Mouse (Mus musculus) hindbrain, embryonic 12.5 days (tissue): ENCODE results near the gene Oprl1. TPM values are rescaled to one million over a fixed set of nuclear protein-coding genes. Genes with fewer than 3 reads are reported as not detected.

ENCODE experiments used
- ATAC-seq: fragments of 200-750 bp; cut with Nextera tagmentation; 2 replicates; pipeline ENCODE4 v1.8.0; 2017; ENCODE audit warnings: moderate TSS enrichment; ENCODE audit not compliant: low FRiP score
- H3K27ac ChIP-seq: fragments of 300-500 bp; sonication (generic); 2 replicates; pipeline ENCODE4 v1.5.1; 2016; ENCODE audit warnings: mild to moderate bottlenecking
- H3K27me3 ChIP-seq: fragments of 300-500 bp; sonication (generic); 2 replicates; pipeline ENCODE4 v1.6.1; 2016; ENCODE audit warnings: mild to moderate bottlenecking
- H3K36me3 ChIP-seq: fragments of 300-500 bp; sonication (generic); 2 replicates; pipeline ENCODE4 v1.6.1; 2016; ENCODE audit warnings: mild to moderate bottlenecking
- H3K4me1 ChIP-seq: fragments of 300-500 bp; sonication (generic); 2 replicates; pipeline ENCODE4 v1.6.1; 2016
- H3K4me2 ChIP-seq: fragments of 300-500 bp; sonication (generic); replicated peaks from 2 replicates; pipeline ENCODE4 v1.6.1; 2016; ENCODE audit warnings: mild to moderate bottlenecking
- H3K4me3 ChIP-seq: fragments of 300-500 bp; sonication (generic); 2 replicates; pipeline ENCODE4 v1.5.1; 2016; ENCODE audit warnings: mild to moderate bottlenecking
- H3K9ac ChIP-seq: fragments of 300-500 bp; sonication (generic); 2 replicates; pipeline ENCODE4 v1.6.1; 2016; ENCODE audit warnings: mild to moderate bottlenecking, moderate library complexity
- H3K9me3 ChIP-seq: fragments of 300-500 bp; sonication (generic); replicated peaks from 2 replicates; pipeline ENCODE4 v1.6.1; 2016; ENCODE audit warnings: mild to moderate bottlenecking
- WGBS: fragments of 180-500 bp; shearing (Covaris S2); methylation state at CpG from one replicate; pipeline ENCODE4 v1.1.7; 2016; 5-methylcytosine and 5-hydroxymethylcytosine counted together
- polyA plus RNA-seq: library from polyadenylated mRNA; unstranded; fragments of >200 nt; fragmentation: Nextera tagmentation; extraction: Ambion mirVana; gene quantifications from 2 replicates; pipeline ENCODE4 v1.2.1, GENCODE M21; 2016

The Oprl1 gene
- polyA plus RNA-seq, 1 experiment from 2014 or later = 42.7 TPM

DNA sequence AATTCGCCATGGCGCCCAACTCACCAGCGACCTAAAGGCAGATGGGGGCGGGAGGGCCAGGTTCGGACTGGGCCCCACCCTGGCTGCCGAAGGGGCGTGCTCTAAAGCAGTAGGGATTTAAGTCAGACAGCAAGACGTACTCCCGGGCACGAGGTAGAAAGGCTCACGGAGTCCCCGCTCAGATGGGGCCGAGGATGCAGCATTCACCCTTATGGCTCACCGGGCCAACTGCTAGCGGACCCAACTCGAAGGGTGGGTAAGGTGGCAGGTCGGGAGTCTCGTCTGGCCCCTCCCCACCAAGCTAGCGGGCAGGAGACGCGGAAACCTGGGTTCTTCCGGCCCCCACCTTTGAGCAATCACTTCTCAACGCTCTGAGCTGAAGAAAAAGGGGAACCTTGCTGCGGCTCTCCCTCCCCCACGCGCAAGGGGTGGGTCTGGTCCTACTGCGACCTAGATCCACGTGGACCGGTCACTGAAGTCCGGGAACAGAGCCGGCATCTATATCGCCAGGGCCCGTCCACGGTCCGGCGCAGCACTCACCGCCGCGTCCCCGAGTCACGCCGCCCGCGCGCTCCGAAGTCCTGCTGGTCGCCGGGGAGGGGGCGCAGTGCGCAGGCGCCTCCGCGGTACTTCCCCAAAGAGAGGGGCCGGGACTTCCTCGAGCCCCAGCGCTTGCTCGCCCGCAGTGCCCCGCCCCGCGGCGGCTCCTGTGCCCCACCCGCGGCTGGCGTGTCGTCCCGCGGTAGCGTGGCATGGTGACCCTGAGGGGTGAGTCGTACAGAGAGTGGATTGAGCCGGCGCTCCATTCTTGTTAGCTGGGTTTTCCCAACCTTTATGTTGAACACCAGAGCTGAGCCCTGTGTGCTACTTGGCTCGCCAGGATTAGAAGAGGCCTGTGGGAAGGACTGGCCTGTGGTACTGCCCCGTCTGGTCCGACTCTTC lies 21.2 kb upstream of the Oprl1 start, which contains the start of gene Rgs19:
TSS of gene Rgs19 (minus strand) at position 639 of the 942 bp plus-strand sequence.
- peak within 1 kb of the TSS; percentile 67 for H3K27ac ChIP-seq

GRCm38 (mm10) chr2:181694581-181694980 lies 20.2 kb upstream of the Oprl1 start:
- peak overlapping the region; percentile 95; the same call in 1 of the 2 replicates for H3K4me2 ChIP-seq
- no peaks in the 10 kb centered on the region for H3K9me3 ChIP-seq
- no peak for ATAC-seq
- 0 out of 2 replicates have a peak overlapping the region, but pooled peaks have one; percentile 68 for H3K4me3 ChIP-seq
- peaks cover 18% of the 10 kb centered on the region for H3K4me1 ChIP-seq
- 89% methylated on average over 3 of the region's 3 CpGs for whole genome bisulfite sequencing
- H3K27ac ChIP-seq = no peak overlapping the region
- no peaks in the 10 kb centered on the region for H3K36me3 ChIP-seq
- no peak overlapping the region for H3K9ac ChIP-seq
- H3K27me3 ChIP-seq = peaks cover 10% of the 10 kb centered on the region; the same call in 1 of the 2 replicates

More for the DNA sequence above, 21.2 kb upstream of the Oprl1 start, which contains the start of gene Rgs19:
- peaks cover 18% of the 10 kb centered on the region for H3K4me1 ChIP-seq
- peak; percentile 89 for ATAC-seq
- no peaks in the 10 kb centered on the region for H3K9me3 ChIP-seq
- H3K27me3 ChIP-seq = peaks cover 10% of the 10 kb centered on the region; the same call in 1 of the 2 replicates
- WGBS = under 1% methylated on average over 75 of the region's 75 CpGs
- H3K4me2 ChIP-seq = peak within 1 kb of the TSS; percentile 95
- peak within 1 kb of the TSS; percentile 85 for H3K9ac ChIP-seq
- H3K36me3 ChIP-seq = peaks cover 9% of the 10 kb centered on the region
- H3K4me3 ChIP-seq = peak within 1 kb of the TSS; percentile 68

- Histone ChIP-seq H3K36me3 (no peaks in the 10 kb centered on the region), H3K27ac (no peak overlapping the region), H3K9ac (no peak overlapping the region), H3K4me1 (peaks cover 18% of the 10 kb centered on the region), H3K27me3 (peaks cover 10% of the 10 kb centered on the region; the same call in 1 of the 2 replicates), H3K4me2 (no peak overlapping the region), H3K9me3 (no peaks in the 10 kb centered on the region), H3K4me3 (no peak overlapping the region)
- no peak for ATAC-seq
- 75% methylated on average over 1 of the region's 1 CpGs for WGBS
Observed at GRCm38 (mm10) chr2:181695776-181696175, 19.0 kb upstream of the Oprl1 start.

DNA sequence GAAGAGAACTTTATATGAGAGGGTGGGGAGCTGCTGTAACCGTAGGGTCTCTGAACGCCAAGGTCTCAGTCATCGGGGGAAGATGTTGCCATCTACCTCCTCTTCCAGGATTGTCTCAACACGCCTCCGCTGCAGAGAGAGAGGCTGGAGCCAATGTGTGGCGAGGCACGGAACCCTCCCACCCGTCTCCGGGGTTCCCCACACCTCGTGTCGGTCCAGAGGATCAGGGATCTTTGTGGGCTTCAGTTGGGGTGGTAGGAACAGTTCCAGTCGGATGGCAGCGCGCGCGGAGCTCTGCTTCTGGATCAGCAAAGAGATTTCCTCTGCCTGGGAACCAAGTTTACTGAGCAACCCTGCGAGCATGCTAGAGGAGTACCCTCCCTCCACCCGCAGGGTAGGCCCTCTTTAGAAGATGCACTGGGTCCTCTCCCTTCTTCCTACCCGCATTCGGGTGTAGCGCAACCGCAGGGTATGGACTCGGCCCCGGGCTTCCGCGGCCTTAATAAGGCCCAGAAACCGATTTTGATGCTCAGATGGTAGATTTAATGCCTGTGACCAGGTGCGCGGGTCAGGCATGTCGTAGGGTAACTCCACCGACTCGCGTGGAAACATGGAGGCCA lies 17.9 kb upstream of the Oprl1 start:
- Histone ChIP-seq H3K4me2 (no peak overlapping the region), H3K9me3 (no peaks in the 10 kb centered on the region), H3K27me3 (peaks cover 10% of the 10 kb centered on the region; the same call in 1 of the 2 replicates), H3K9ac (no peak overlapping the region), H3K4me3 (no peak overlapping the region), H3K27ac (no peak overlapping the region), H3K36me3 (no peaks in the 10 kb centered on the region), H3K4me1 (peaks cover 18% of the 10 kb centered on the region)
- ATAC-seq = no peak
- 72% methylated on average over 33 of the region's 33 CpGs for WGBS

GRCm38 (mm10) chr2:181698241-181698640 lies 16.6 kb upstream of the Oprl1 start, which contains the start of gene Lkaaear1:
Lkaaear1 (minus strand) TSS chr2:181698442.
- H3K27ac ChIP-seq = no peak within 1 kb of the TSS
- no peaks in the 10 kb centered on the region for H3K36me3 ChIP-seq
- peaks cover 10% of the 10 kb centered on the region; the same call in 1 of the 2 replicates for H3K27me3 ChIP-seq
- H3K4me1 ChIP-seq = peaks cover 6% of the 10 kb centered on the region
- no peaks in the 10 kb centered on the region for H3K9me3 ChIP-seq
- H3K9ac ChIP-seq = no peak within 1 kb of the TSS
- H3K4me3 ChIP-seq = no peak within 1 kb of the TSS
- no peak for ATAC-seq
- 51% methylated on average over 5 of the region's 5 CpGs for WGBS
- no peak within 1 kb of the TSS for H3K4me2 ChIP-seq

- Histone ChIP-seq H3K4me1 (no peaks in the 10 kb centered on the region), H3K27ac (no peak overlapping the region), H3K4me2 (no peak overlapping the region), H3K27me3 (no peaks in the 10 kb centered on the region), H3K9me3 (no peaks in the 10 kb centered on the region), H3K36me3 (no peaks in the 10 kb centered on the region), H3K4me3 (no peak overlapping the region), H3K9ac (no peak overlapping the region)
- no peak for ATAC-seq
- 33% methylated on average over 4 of the region's 4 CpGs for WGBS
Observed at GRCm38 (mm10) chr2:181706668-181707067, 8.1 kb upstream of the Oprl1 start.

- H3K27ac ChIP-seq = peak overlapping the region; percentile 90
- peak overlapping the region; percentile 55 for H3K4me2 ChIP-seq
- ATAC-seq = peak; percentile 73
- H3K9ac ChIP-seq = no peak overlapping the region
- peaks cover 5% of the 10 kb centered on the region for H3K36me3 ChIP-seq
- no peaks in the 10 kb centered on the region for H3K27me3 ChIP-seq
- no peaks in the 10 kb centered on the region for H3K9me3 ChIP-seq
- 50% methylated on average over 1 of the region's 1 CpGs for WGBS
- H3K4me3 ChIP-seq = no peak overlapping the region
- peaks cover 33% of the 10 kb centered on the region for H3K4me1 ChIP-seq
Observed at GRCm38 (mm10) chr2:181713749-181714148, 1.1 kb upstream of the Oprl1 start.

DNA sequence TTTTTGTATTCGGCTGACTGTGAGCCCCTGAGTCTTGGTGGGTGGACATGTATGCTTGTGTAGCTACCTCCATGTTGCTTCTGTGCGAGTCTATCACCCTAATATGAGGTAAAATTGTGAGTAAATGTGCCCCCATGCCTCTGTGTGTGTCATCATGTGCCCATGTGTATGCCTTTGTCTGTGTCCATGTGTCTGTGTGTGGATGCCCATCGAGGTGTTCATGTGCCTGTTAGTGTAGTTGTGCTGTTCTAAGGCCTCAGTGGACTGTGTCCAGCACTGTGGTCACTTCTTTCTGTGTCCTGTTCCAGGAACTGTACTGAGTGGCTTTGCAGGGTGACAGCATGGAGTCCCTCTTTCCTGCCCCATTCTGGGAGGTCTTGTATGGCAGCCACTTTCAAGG lies 566 bp downstream of the Oprl1 start:
- Histone ChIP-seq H3K9ac (peak overlapping the region; percentile 63), H3K36me3 (peaks cover 19% of the 10 kb centered on the region), H3K4me3 (peak overlapping the region; percentile 46), H3K27ac (peak overlapping the region; percentile 90), H3K4me2 (peak overlapping the region; percentile 55), H3K4me1 (peaks cover 33% of the 10 kb centered on the region), H3K27me3 (no peaks in the 10 kb centered on the region), H3K9me3 (no peaks in the 10 kb centered on the region)
- peak; percentile 38 for ATAC-seq
- 67% methylated on average over 3 of the region's 3 CpGs for WGBS

- H3K4me3 ChIP-seq = 0 out of 2 replicates have a peak overlapping the region, but pooled peaks have one; percentile 46
- H3K4me2 ChIP-seq = peak overlapping the region; percentile 55
- ATAC-seq = no peak
- no peaks in the 10 kb centered on the region for H3K27me3 ChIP-seq
- peaks cover 33% of the 10 kb centered on the region for H3K4me1 ChIP-seq
- peaks cover 19% of the 10 kb centered on the region for H3K36me3 ChIP-seq
- no peak overlapping the region for H3K27ac ChIP-seq
- no peaks in the 10 kb centered on the region for H3K9me3 ChIP-seq
- H3K9ac ChIP-seq = no peak overlapping the region
- WGBS = 78% methylated on average over 3 of the region's 3 CpGs
Observed at GRCm38 (mm10) chr2:181716991-181717390, 2.2 kb downstream of the Oprl1 start.

DNA sequence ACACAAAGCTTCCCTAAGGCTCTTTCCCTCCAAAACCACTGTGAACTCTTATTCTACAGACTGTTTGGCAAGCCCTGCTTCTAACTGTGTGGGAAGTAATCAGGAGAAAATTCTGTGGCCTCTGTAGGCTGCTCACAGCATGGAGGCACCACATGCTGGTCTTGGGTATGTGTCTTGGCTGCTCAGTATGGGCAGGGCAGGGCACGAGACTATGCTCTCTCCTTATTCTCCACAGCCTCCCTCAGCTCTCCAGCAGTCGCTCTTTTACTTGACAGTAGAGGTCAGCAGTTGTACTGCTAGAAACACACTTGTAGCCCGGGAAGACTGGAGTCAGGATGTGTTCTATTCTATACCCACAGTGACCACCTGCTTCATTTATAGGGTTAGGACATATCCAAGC lies 5.2 kb downstream of the Oprl1 start:
- Histone ChIP-seq H3K9ac (no peak overlapping the region), H3K27ac (no peak overlapping the region), H3K4me3 (no peak overlapping the region), H3K9me3 (no peaks in the 10 kb centered on the region), H3K4me1 (peaks cover 15% of the 10 kb centered on the region), H3K36me3 (peaks cover 19% of the 10 kb centered on the region), H3K4me2 (no peak overlapping the region), H3K27me3 (no peaks in the 10 kb centered on the region)
- no peak for ATAC-seq
- 33% methylated on average over 3 of the region's 3 CpGs for WGBS

- Histone ChIP-seq H3K4me2 (no peak overlapping the region), H3K4me3 (no peak overlapping the region), H3K4me1 (peaks cover 6% of the 10 kb centered on the region; the same call in 1 of the 2 replicates), H3K36me3 (peaks cover 19% of the 10 kb centered on the region), H3K27me3 (no peaks in the 10 kb centered on the region), H3K27ac (no peak overlapping the region), H3K9ac (no peak overlapping the region), H3K9me3 (no peaks in the 10 kb centered on the region)
- ATAC-seq = no peak
Observed at GRCm38 (mm10) chr2:181721200-181721599, 6.4 kb downstream of the Oprl1 start.

- no peak overlapping the region for H3K4me3 ChIP-seq
- peak; percentile 66; the same call in 1 of the 2 replicates for ATAC-seq
- H3K9ac ChIP-seq = no peak overlapping the region
- peaks cover 19% of the 10 kb centered on the region for H3K36me3 ChIP-seq
- no peaks in the 10 kb centered on the region for H3K4me1 ChIP-seq
- H3K4me2 ChIP-seq = no peak overlapping the region
- H3K9me3 ChIP-seq = no peaks in the 10 kb centered on the region
- H3K27ac ChIP-seq = 0 out of 2 replicates have a peak overlapping the region, but pooled peaks have one; percentile 4
- WGBS = 14% methylated on average over 3 of the region's 3 CpGs
- H3K27me3 ChIP-seq = no peaks in the 10 kb centered on the region
Observed at GRCm38 (mm10) chr2:181722213-181722612, 7.4 kb downstream of the Oprl1 start.
